Mouse (Mus musculus) small intestine, adult 2 months (tissue): ENCODE measurements at regions not wholly inside any gene's neighbourhood (a gene's known extent, or its start where the extent isn't known, plus 50 kb on each side); places are given as distances from the start of the nearest gene placed in this dataset.

Experiments
- H3K27ac ChIP-seq: fragments of 200-500 bp; 2 replicates; pipeline ENCODE4 v1.5.1; 2012; ENCODE audit warnings: low read depth, low read length, control low read depth, inconsistent platforms; ENCODE audit not compliant: insufficient read depth
- H3K27me3 ChIP-seq: fragments of 200-500 bp; 2 replicates; pipeline ENCODE4 v1.6.1; 2012; ENCODE audit warnings: mild to moderate bottlenecking, moderate library complexity, low read length, inconsistent platforms; ENCODE audit not compliant: control insufficient read depth, insufficient read depth
- H3K36me3 ChIP-seq: fragments of 200-500 bp; 2 replicates; pipeline ENCODE4 v1.6.1; 2012; ENCODE audit warnings: mild to moderate bottlenecking, low read length, control low read depth, inconsistent platforms; ENCODE audit not compliant: control insufficient read depth, insufficient read depth
- H3K4me1 ChIP-seq: fragments of 200-500 bp; 2 replicates; pipeline ENCODE4 v1.6.1; 2012; ENCODE audit warnings: low read length, inconsistent platforms, mixed read lengths; ENCODE audit not compliant: control insufficient read depth, insufficient read depth, insufficient read length
- H3K4me3 ChIP-seq: fragments of 200-500 bp; 2 replicates; pipeline ENCODE4 v1.5.1; 2012; ENCODE audit warnings: low read depth, mild to moderate bottlenecking, control low read depth, inconsistent platforms, low read length, moderate library complexity
- CTCF ChIP-seq: fragments of 200-500 bp; IDR thresholded peaks from 2 replicates; pipeline ENCODE4 v1.5.1; 2012; ENCODE audit warnings: low read depth, mild to moderate bottlenecking, control low read depth, inconsistent platforms, low read length, moderate library complexity, mixed read lengths; ENCODE audit not compliant: insufficient replicate concordance, insufficient read length; ENCODE audit errors: extremely low read depth
- POLR2A ChIP-seq: fragments of 200-500 bp; IDR thresholded peaks from 2 replicates; pipeline ENCODE4 v1.6.1; 2012; ENCODE audit warnings: low read depth, mild to moderate bottlenecking, control low read depth, inconsistent platforms, low read length, moderate library complexity
- WGBS: fragments of 180-500 bp; shearing (Covaris S2); methylation state at CpG from one replicate; pipeline ENCODE4 v1.1.7; 2018; 5-methylcytosine and 5-hydroxymethylcytosine counted together

DNA sequence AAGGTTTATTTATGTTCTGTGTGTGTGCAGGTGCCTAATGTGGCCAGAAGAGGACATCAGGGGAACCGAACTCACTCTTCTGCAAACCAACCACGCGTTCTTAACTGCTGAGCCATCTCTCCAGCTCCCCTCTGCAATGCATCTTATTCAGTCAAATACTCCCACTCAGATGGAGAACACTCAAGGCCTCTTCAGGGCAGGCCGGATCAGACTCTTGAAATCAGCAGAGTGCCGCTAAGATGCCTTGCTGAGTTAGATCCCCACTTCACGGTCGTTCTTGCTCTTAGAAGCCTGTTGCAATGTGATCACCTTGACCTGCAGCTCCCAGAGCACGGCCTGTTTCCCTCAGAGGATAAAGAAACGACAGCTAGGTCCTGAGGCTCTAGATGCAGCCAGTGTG is 81.1 kb downstream of the Rplp1 start:
- Histone ChIP-seq H3K4me1 (no peaks in the 10 kb centered on the region), H3K27me3 (no peaks in the 10 kb centered on the region), H3K27ac (no peak overlapping the region), H3K4me3 (no peak overlapping the region), H3K36me3 (no peaks in the 10 kb centered on the region)
- TF ChIP-seq POLR2A (no peak), CTCF (no peak)
- 90% methylated on average over 9 of the region's 9 CpGs for WGBS

DNA sequence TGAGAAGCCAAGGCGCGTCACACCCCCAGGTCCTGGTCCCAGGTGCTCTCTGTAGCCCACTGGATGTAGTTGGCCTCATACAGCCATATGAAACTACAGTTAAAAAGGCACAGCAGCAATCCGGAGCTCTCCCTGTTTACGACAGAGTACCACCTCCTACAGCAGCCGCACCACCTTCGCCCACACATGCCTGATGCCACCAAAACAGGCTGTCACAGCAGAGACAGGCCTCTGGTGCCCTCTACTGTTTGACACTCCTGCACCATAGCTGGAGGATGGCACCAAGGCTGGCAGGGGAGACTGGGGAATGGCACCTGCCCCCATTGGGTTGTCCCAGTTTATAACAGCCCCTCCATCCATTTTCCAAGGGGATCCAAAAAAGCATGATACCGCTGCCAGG is 84.1 kb downstream of the Rplp1 start:
- H3K4me1 ChIP-seq = no peaks in the 10 kb centered on the region
- no peak overlapping the region for H3K4me3 ChIP-seq
- 39% methylated on average over 7 of the region's 7 CpGs for WGBS
- H3K27ac ChIP-seq = no peak overlapping the region
- no peaks in the 10 kb centered on the region for H3K27me3 ChIP-seq
- no peaks in the 10 kb centered on the region for H3K36me3 ChIP-seq
- TF ChIP-seq CTCF (peak; percentile 76; the same call in 1 of the 2 replicates), POLR2A (no peak)

DNA sequence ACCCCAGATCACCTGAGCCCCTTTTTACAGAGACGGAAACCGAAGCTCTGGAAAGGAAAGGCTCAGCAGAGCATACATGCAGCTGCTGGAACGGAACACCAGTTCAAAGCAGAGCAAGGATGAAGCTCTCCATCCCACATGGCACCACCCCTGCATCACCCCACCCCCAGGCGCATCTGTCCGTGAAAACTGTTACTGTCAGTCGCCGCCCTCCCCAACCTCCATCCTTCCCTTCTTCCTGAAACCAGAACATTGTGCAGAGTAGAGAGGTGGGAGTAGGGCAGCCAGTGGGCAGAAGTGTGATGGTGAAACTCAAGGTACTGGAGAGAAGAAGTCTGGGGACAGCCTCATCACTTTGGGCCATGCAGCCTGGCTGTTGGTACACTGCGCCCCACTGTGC is 84.6 kb downstream of the Rplp1 start:
- no peaks in the 10 kb centered on the region for H3K36me3 ChIP-seq
- TF ChIP-seq POLR2A = no peak
- no peak for TF ChIP-seq CTCF
- H3K27me3 ChIP-seq = no peaks in the 10 kb centered on the region
- H3K4me3 ChIP-seq = no peak overlapping the region
- H3K27ac ChIP-seq = no peak overlapping the region
- 86% methylated on average over 8 of the region's 8 CpGs for WGBS
- no peaks in the 10 kb centered on the region for H3K4me1 ChIP-seq

DNA sequence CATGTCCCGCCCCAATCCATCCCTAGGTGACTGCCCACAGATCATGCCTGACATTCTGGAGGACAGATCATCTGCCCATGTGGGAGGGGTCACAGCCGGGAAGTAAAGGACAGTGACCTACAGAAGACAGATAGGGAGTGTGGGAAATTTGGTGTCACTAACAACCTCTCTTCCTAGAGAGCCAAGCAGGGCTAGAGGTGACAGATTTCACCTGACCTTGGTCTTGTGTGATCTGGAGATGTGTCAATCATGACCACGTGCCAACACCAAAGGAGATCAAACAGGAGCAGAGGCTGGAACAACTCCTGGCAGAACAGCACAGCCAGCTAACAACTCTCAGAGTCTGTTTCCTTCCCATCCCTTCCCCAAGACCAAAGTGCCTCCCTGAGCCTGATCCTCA is 85.0 kb downstream of the Rplp1 start:
- WGBS = 78% methylated on average over 3 of the region's 3 CpGs
- no peaks in the 10 kb centered on the region for H3K4me1 ChIP-seq

DNA sequence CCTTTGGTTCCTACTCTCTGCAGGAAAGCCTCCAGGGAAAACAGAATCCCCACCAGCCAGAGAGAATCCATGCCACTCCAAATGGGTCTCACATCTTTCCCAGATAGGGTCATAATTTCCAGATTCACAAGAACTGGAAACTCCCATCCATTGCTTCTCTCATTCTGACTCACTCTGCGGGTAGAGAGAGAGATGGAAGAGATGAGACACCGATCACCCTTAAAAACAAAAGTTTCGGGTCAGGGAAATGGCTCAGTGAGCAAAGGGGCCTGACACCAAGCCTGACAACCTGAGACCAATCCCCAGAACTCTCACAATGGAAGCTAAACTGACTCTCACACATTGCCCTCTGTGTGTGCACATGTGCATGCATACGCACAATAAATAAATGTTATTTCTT is 86.6 kb downstream of the Rplp1 start:
- Histone ChIP-seq H3K27me3 (no peaks in the 10 kb centered on the region), H3K36me3 (no peaks in the 10 kb centered on the region), H3K4me1 (no peaks in the 10 kb centered on the region), H3K27ac (no peak overlapping the region), H3K4me3 (no peak overlapping the region)
- WGBS = 90% methylated on average over 4 of the region's 4 CpGs
- TF ChIP-seq POLR2A = no peak
- TF ChIP-seq CTCF = no peak

More for the DNA sequence above, 85.0 kb downstream of the Rplp1 start:
- TF ChIP-seq CTCF (no peak), POLR2A (no peak)
- no peaks in the 10 kb centered on the region for H3K36me3 ChIP-seq
- H3K4me3 ChIP-seq = no peak overlapping the region
- no peaks in the 10 kb centered on the region for H3K27me3 ChIP-seq
- no peak overlapping the region for H3K27ac ChIP-seq

DNA sequence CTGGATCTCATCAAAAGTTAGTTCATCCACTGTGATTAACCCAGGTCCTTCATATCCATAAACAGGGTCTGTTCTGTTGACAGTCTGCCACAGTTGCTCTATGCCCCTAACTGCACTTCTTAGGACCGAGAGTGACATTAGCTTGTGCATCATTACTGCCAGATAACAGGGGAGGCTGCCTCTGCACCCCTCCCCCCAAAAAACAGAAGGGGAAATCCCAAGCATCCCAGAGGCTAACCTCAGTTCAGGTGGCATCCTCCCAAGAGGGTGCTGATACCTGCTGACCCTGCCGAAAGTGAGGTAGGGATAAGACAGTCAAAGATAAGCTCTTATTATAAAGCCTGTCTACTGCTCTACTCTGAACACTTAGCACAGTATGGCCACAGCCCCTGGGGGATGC is 87.3 kb downstream of the Rplp1 start:
- H3K36me3 ChIP-seq = no peaks in the 10 kb centered on the region
- H3K4me3 ChIP-seq = no peak overlapping the region
- 86% methylated on average over 2 of the region's 2 CpGs for WGBS
- no peaks in the 10 kb centered on the region for H3K4me1 ChIP-seq
- TF ChIP-seq POLR2A (no peak), CTCF (no peak)
- H3K27me3 ChIP-seq = no peaks in the 10 kb centered on the region
- no peak overlapping the region for H3K27ac ChIP-seq

DNA sequence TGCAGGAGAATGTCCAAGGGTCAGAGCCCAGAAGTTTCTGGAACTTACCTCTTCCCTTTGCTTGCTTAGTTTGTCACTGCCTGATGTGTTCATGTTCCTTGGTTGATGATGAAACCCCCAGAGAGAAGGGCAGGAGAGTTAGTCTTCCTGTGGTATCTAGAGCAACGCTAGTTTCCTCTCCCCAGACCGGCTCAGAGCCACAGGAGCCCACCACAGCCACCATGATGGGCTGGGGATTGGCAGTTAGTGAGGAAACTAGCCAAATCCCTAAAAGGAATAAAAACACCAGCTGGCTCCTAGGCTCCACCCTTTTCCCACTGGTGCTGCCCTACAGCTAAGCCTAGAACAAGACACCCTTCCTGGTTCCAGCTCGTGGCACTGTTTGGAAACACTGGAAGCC is 87.9 kb downstream of the Rplp1 start:
- no peaks in the 10 kb centered on the region for H3K4me1 ChIP-seq
- TF ChIP-seq POLR2A (no peak), CTCF (no peak)
- no peaks in the 10 kb centered on the region for H3K27me3 ChIP-seq
- H3K36me3 ChIP-seq = no peaks in the 10 kb centered on the region
- 51% methylated on average over 3 of the region's 3 CpGs for WGBS
- H3K27ac ChIP-seq = no peak overlapping the region
- H3K4me3 ChIP-seq = no peak overlapping the region

DNA sequence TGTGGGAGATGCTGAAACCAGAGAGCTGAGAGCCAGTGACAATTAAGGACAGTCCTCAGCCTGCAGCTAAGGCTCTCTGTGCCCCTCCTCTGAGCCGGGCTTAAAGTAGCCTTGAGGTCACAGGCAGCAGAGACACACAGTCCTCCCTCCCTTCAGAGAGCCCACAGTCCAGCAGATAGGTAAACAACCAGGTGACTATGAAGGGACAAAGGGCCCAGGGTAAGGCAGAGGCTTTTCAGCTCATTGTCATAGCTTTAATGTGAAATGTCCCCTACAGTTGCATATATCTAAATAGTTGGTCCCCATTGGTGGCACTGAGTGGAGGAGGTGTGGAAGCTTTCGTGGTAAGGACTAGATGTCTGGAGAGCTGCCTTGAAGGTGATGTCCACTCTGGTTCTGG is 88.5 kb downstream of the Rplp1 start:
- Histone ChIP-seq H3K27me3 (no peaks in the 10 kb centered on the region), H3K36me3 (no peaks in the 10 kb centered on the region), H3K27ac (no peak overlapping the region), H3K4me1 (no peaks in the 10 kb centered on the region), H3K4me3 (no peak overlapping the region)
- TF ChIP-seq POLR2A = no peak
- TF ChIP-seq CTCF = no peak
- WGBS = 56% methylated on average over 2 of the region's 2 CpGs
